Mouse (Mus musculus) kidney, embryonic 16.5 days (tissue): Measurements from ENCODE around the gene Lzts2. TPM values are rescaled to one million over a fixed set of nuclear protein-coding genes. Genes with fewer than 3 reads are reported as not detected.

ENCODE experiments used
- ATAC-seq: fragments of 200-750 bp; cut with Nextera tagmentation; 2 replicates; pipeline ENCODE4 v1.8.0; 2017; ENCODE audit warnings: moderate TSS enrichment; ENCODE audit not compliant: low FRiP score, low TSS enrichment
- H3K27ac ChIP-seq: fragments of 300-500 bp; sonication (generic); 2 replicates; pipeline ENCODE4 v1.5.1; 2014; ENCODE audit warnings: low read length
- H3K27me3 ChIP-seq: fragments of 300-500 bp; sonication (generic); 2 replicates; pipeline ENCODE4 v1.6.1; 2014; ENCODE audit warnings: low read length, control low read depth, mixed read lengths; ENCODE audit not compliant: insufficient read depth
- H3K36me3 ChIP-seq: fragments of 300-500 bp; sonication (generic); 2 replicates; pipeline ENCODE4 v1.6.1; 2014; ENCODE audit warnings: low read length, control low read depth, mixed read lengths; ENCODE audit not compliant: insufficient read depth
- H3K4me1 ChIP-seq: fragments of 300-500 bp; sonication (generic); 2 replicates; pipeline ENCODE4 v1.6.1; 2014; ENCODE audit warnings: low read length, control low read depth, mixed read lengths; ENCODE audit not compliant: insufficient read depth
- H3K4me2 ChIP-seq: fragments of 300-500 bp; sonication (generic); replicated peaks from 2 replicates; pipeline ENCODE4 v1.6.1; 2014; ENCODE audit warnings: low read depth, low read length
- H3K4me3 ChIP-seq: fragments of 300-500 bp; sonication (generic); 2 replicates; pipeline ENCODE4 v1.5.1; 2014; ENCODE audit warnings: mild to moderate bottlenecking, low read length
- H3K9ac ChIP-seq: fragments of 300-500 bp; sonication (generic); replicated peaks from 2 replicates; pipeline ENCODE4 v1.6.1; 2014; ENCODE audit warnings: low read length
- H3K9me3 ChIP-seq: fragments of 300-500 bp; sonication (generic); 2 replicates; pipeline ENCODE4 v1.6.1; 2016; ENCODE audit warnings: low read length, control low read depth
- WGBS: fragments of 180-500 bp; shearing (Covaris S2); extraction: QIAGEN DNeasy Blood & Tissue Kit; methylation state at CpG from one replicate; pipeline ENCODE4 v1.1.7; 2014; 5-methylcytosine and 5-hydroxymethylcytosine counted together
- polyA plus RNA-seq: library from polyadenylated mRNA; unstranded; fragments of >200 nt; fragmentation: Nextera tagmentation; extraction: Ambion mirVana; gene quantifications from 2 replicates; pipeline ENCODE4 v1.2.1, GENCODE M21; 2015

Lzts2 gene
- polyA plus RNA-seq, 1 experiment from 2014 or later, result 59.2 TPM

GRCm38 (mm10) chr19:45046523-45047321, 32.5 kb downstream of the Lzts2 start:
- H3K36me3 ChIP-seq, result peaks cover 6% of the 10 kb centered on the region; the same call in 1 of the 2 replicates
- H3K4me3 ChIP-seq, result peak overlapping the region; percentile 54
- peak overlapping the region; percentile 66 for H3K9ac ChIP-seq
- H3K27me3 ChIP-seq, result peaks cover 15% of the 10 kb centered on the region; the same call in 1 of the 2 replicates
- 1% methylated on average over 34 of the region's 34 CpGs for WGBS
- no peaks in the 10 kb centered on the region for H3K9me3 ChIP-seq
- peaks cover 32% of the 10 kb centered on the region for H3K4me1 ChIP-seq
- ATAC-seq, result peak; percentile 58
- H3K4me2 ChIP-seq, result peak overlapping the region; percentile 78
- H3K27ac ChIP-seq, result peak overlapping the region; percentile 91

- H3K27me3 ChIP-seq, result peaks cover 15% of the 10 kb centered on the region; the same call in 1 of the 2 replicates
- peak within 1 kb of the TSS; percentile 54 for H3K4me3 ChIP-seq
- H3K27ac ChIP-seq, result peak within 1 kb of the TSS; percentile 91
- WGBS, result under 1% methylated on average over 26 of the region's 26 CpGs
- H3K4me2 ChIP-seq, result peak within 1 kb of the TSS; percentile 78
- H3K4me1 ChIP-seq, result peaks cover 32% of the 10 kb centered on the region
- peak; percentile 72 for ATAC-seq
- no peaks in the 10 kb centered on the region for H3K9me3 ChIP-seq
- peaks cover 7% of the 10 kb centered on the region for H3K36me3 ChIP-seq
- H3K9ac ChIP-seq, result peak within 1 kb of the TSS; percentile 66
Measured at GRCm38 (mm10) chr19:45047417-45047934, 33.3 kb downstream of the Lzts2 start, which contains the start of gene Sfxn3. Sfxn3 (plus strand) TSS chr19:45047503.

- Histone ChIP-seq H3K36me3 (peaks cover 10% of the 10 kb centered on the region), H3K9ac (peak overlapping the region; percentile 66), H3K4me2 (peak overlapping the region; percentile 78), H3K27me3 (peaks cover 15% of the 10 kb centered on the region; the same call in 1 of the 2 replicates), H3K4me1 (peaks cover 37% of the 10 kb centered on the region), H3K4me3 (peak overlapping the region; percentile 54), H3K27ac (peak overlapping the region; percentile 91), H3K9me3 (no peaks in the 10 kb centered on the region)
- 33% methylated on average over 11 of the region's 11 CpGs for WGBS
- ATAC-seq, result peak; percentile 50
Measured at GRCm38 (mm10) chr19:45047935-45048643, 33.9 kb downstream of the Lzts2 start.

- no peak for ATAC-seq
- Histone ChIP-seq H3K4me2 (peak overlapping the region; percentile 78), H3K27me3 (peaks cover 15% of the 10 kb centered on the region; the same call in 1 of the 2 replicates), H3K4me1 (peaks cover 39% of the 10 kb centered on the region), H3K36me3 (peaks cover 13% of the 10 kb centered on the region), H3K4me3 (peak overlapping the region; percentile 54), H3K9ac (peak overlapping the region; percentile 66), H3K9me3 (no peaks in the 10 kb centered on the region), H3K27ac (peak overlapping the region; percentile 91)
- WGBS, result 73% methylated on average over 12 of the region's 12 CpGs
Measured at GRCm38 (mm10) chr19:45048644-45049365, 34.6 kb downstream of the Lzts2 start.

GRCm38 (mm10) chr19:45049523-45049922, 35.3 kb downstream of the Lzts2 start:
- WGBS, result 71% methylated on average over 9 of the region's 9 CpGs
- Histone ChIP-seq H3K4me2 (no peak overlapping the region), H3K36me3 (peaks cover 13% of the 10 kb centered on the region), H3K27me3 (peaks cover 11% of the 10 kb centered on the region; the same call in 1 of the 2 replicates), H3K4me1 (peaks cover 36% of the 10 kb centered on the region), H3K4me3 (no peak overlapping the region), H3K27ac (no peak overlapping the region), H3K9me3 (no peaks in the 10 kb centered on the region), H3K9ac (no peak overlapping the region)
- no peak for ATAC-seq

GRCm38 (mm10) chr19:45053451-45053850, 39.2 kb downstream of the Lzts2 start:
- H3K4me1 ChIP-seq, result peaks cover 26% of the 10 kb centered on the region
- WGBS, result 81% methylated on average over 8 of the region's 8 CpGs
- no peak overlapping the region for H3K27ac ChIP-seq
- no peaks in the 10 kb centered on the region for H3K27me3 ChIP-seq
- no peaks in the 10 kb centered on the region for H3K9me3 ChIP-seq
- no peak overlapping the region for H3K9ac ChIP-seq
- H3K4me2 ChIP-seq, result no peak overlapping the region
- H3K4me3 ChIP-seq, result no peak overlapping the region
- ATAC-seq, result no peak
- H3K36me3 ChIP-seq, result peaks cover 13% of the 10 kb centered on the region

GRCm38 (mm10) chr19:45054892-45055690, 40.9 kb downstream of the Lzts2 start:
- ATAC-seq, result no peak
- H3K27ac ChIP-seq, result no peak overlapping the region

GRCm38 (mm10) chr19:45056364-45056763, 42.1 kb downstream of the Lzts2 start:
- no peaks in the 10 kb centered on the region for H3K27me3 ChIP-seq
- H3K36me3 ChIP-seq, result peaks cover 8% of the 10 kb centered on the region; the same call in 1 of the 2 replicates
- 34% methylated on average over 4 of the region's 4 CpGs for WGBS
- H3K9me3 ChIP-seq, result no peaks in the 10 kb centered on the region
- no peak overlapping the region; the same call in 1 of the 2 replicates for H3K9ac ChIP-seq
- 0 out of 2 replicates have a peak, but pooled peaks have one; percentile 29 for ATAC-seq
- H3K4me1 ChIP-seq, result peaks cover 29% of the 10 kb centered on the region
- H3K27ac ChIP-seq, result peak overlapping the region; percentile 51
- no peak overlapping the region for H3K4me2 ChIP-seq
- H3K4me3 ChIP-seq, result no peak overlapping the region

More at GRCm38 (mm10) chr19:45054892-45055690, 40.9 kb downstream of the Lzts2 start:
- H3K9me3 ChIP-seq, result no peaks in the 10 kb centered on the region
- no peak overlapping the region for H3K4me2 ChIP-seq
- no peaks in the 10 kb centered on the region for H3K27me3 ChIP-seq
- no peak overlapping the region for H3K9ac ChIP-seq
- 82% methylated on average over 6 of the region's 6 CpGs for WGBS
- peaks cover 13% of the 10 kb centered on the region for H3K36me3 ChIP-seq
- H3K4me3 ChIP-seq, result no peak overlapping the region
- H3K4me1 ChIP-seq, result peaks cover 29% of the 10 kb centered on the region
